Mouse (Mus musculus): ENCODE results near the gene Rita1. TPM values are rescaled to one million over a fixed set of nuclear protein-coding genes. Genes with fewer than 3 reads are reported as not detected.
A peak's percentile ranks its signal among the peaks of the same experiment; 100 is the strongest.

The Rita1 gene
- total RNA-seq, 2 experiments from 2014 or later = 28.7 to 31.0 TPM

DNA sequence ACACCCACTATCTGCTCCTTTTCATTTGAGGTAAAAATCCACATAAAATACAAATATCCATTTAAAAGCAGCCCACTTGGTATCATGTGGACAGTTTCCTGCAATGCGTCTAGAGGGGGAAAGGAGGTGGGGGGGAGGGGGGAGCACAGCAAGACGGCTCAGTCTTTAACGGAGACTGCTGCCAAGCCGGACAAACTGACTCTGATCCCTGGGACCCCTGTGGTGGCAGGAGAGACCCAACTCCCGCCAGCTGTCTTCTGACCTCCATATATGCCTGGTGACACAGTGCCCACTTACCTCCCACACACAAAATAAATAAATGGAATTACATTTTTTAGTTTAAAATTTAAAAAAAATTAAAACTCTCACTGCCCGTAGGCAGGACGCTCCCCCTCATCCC is 8.9 kb downstream of the Rita1 start:
- no peak for DNase-seq (ENCODE audit: low spot score in 2 of 2)

DNA sequence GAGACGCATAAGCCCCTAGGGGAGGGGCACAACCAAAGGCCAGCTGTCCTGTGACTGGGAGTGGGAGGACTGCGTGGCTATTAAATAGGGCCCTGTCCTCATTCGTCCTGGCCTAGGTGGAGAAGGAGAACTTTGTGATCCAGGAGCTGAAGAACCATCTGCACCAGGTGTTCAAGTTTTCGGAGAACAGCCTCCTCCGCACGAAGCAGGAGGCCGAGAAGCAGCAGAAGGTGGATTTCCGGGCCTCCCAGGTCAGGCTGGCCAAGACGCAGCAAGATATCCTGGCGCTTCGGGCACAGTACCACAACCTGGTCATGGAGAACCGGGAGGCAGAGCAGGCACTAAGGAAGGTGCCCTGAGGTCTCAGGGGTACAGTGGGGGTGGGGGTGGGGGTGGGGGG is 10.2 kb downstream of the Rita1 start:
- no peak for DNase-seq (ENCODE audit: low spot score in 2 of 2)

- DNase-seq (ENCODE audit: low spot score in 2 of 2) = no peak
Observed at GRCm38 (mm10) chr5:120600946-120601668, 11.3 kb downstream of the Rita1 start.

DNA sequence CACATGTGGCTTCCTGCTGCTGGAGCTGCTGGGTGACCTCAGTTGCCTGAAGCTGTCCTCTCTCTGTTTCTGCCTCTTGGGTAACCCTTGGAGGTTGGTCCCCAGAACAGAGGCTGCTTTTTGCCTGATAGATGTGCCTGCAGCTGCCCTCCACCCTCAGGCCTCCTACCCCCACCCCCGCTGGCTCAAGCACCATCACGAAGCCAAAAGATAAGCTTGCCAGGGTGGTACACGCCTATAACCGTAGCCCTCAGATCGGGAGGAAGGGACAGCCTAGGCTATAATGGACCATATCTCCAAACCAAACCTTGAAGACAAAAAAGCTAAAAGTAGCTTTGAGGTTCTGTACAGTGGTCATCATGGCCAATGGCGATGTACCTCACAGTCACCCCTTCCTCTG is 12.8 kb downstream of the Rita1 start:
- DNase-seq (ENCODE audit: low spot score in 2 of 2) = no peak

GRCm38 (mm10) chr5:120594485-120594884 is 17.9 kb downstream of the Rita1 start:
- no peak for DNase-seq (ENCODE audit: low spot score in 2 of 2)

GRCm38 (mm10) chr5:120592141-120592540 is 20.2 kb downstream of the Rita1 start:
- no peak for DNase-seq (ENCODE audit: low spot score in 2 of 2)

DNA sequence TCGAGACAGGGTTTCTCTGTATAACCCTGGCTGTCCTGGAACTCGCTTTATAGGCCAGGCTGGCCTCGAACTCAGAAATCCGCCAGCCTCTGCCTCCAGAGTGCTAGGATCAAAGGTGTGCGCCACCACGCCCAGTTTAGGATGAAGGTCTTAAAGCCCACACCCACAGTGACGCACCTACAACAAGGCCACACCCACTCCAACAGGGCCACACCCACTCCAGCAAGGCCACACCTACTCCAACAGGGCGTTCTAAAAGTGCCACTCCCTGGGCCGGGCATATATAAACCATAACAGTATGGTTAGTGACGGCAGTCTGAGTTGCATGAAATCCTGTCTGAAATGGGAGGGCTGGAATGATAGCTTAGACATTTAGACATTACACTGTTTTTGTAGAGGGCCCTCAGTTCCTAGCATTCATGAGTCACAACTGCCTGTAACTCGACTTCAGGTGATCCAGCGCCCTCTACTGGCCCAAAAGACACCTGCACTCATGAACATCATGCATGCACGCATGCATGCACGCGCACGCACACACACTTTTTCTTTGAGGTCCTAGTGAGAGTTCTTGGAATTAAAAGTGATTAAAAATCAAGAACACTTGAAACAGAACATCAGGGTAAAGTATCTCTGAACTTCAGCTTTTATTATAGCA is 21.9 kb downstream of the Rita1 start:
- DNase-seq (ENCODE audit: low spot score in 2 of 2) = no peak

- peak; percentile 98 to 99 for DNase-seq (ENCODE audit: low spot score in 2 of 2)
Observed at GRCm38 (mm10) chr5:120588569-120589094, 23.8 kb downstream of the Rita1 start, which contains the start of the genes Tpcn1 and Iqcd. TSS of gene Tpcn1 (minus strand) at chr5:120588673. TSS of gene Iqcd (plus strand) at chr5:120589016.

DNA sequence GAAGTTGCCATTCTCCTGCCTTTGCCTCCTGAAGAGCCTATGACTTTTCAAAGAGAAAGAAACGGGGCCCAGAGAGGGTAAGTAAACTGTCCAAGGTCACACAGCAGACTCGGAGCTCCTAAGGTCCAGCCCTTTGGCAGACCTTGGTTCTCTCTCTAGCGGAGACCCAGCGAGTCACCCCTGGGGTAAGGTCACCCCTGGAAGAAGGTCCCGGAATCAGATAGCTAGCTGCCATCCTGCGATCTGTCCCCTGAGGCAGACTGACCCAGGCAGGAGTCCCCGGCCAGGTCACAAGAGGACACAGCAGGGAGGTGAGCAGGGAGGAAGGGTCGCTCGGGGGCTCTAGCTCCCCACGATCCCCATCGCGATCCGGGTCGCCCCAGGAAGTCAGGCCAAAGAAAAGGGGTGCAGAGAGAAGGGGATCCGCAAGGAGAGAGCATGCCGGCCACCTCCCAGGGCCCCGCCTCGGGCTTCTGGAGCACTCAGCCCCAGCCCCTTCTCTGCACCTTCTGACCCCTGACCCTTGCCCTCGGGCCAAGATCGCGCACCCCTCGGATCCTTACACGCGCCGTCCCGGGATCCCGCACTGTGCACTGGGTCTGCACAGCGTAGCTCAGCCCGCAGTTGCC is 24.3 kb downstream of the Rita1 start:
- DNase-seq (ENCODE audit: low spot score in 2 of 2) = no peak

- no peak for DNase-seq (ENCODE audit: low spot score in 2 of 2)
Observed at GRCm38 (mm10) chr5:120587616-120587926, 24.8 kb downstream of the Rita1 start.

DNA sequence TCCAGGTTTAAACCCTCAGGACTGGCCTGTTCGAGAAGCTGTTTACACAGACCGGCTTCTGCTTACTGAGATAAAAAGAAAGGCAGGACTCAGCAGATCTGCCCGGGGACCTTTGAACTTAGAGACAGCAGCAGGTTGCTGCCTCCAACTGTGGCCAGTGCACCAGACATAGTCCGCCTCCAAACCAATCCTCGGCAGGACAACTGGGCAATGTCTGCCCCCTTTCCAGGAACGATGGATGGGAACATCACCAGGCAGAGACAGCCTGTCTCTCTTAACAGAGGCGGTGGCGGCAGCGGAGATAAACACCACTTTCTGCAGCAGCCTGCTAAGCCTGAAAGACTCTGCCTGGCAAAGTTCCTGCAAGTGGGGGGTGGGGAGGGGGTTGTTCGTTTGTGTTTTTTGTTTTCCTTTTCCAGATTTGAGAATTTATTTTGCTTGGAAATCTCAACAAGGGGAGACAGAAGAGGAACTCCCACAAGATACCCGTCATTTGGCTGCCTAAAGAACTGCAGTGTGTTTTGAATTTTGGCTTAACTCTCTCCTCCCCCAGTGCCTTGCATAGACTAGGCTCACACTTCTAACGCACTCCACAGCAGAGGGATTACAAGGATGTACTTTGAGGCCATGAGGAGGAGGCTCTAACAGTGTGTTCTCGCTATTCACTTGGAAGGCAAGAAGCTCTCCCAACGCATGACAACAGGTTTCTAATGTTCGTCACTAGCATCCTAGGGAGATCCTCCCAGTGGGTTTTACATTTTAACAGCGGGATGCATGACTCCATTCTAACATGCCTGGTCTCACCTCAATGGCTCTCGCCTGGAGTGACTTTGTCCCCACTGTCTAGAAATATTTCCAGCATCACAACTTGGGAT is 25.4 kb downstream of the Rita1 start:
- peak in 1 of 2 experiments; percentile 48 for DNase-seq (ENCODE audit: low spot score in 2 of 2)

- no peak for DNase-seq (ENCODE audit: low spot score in 2 of 2)
Observed at GRCm38 (mm10) chr5:120584968-120585367, 27.4 kb downstream of the Rita1 start.

- no peak for DNase-seq (ENCODE audit: low spot score in 2 of 2)
Observed at GRCm38 (mm10) chr5:120583511-120583910, 28.9 kb downstream of the Rita1 start.

- DNase-seq (ENCODE audit: low spot score in 2 of 2) = no peak
Observed at GRCm38 (mm10) chr5:120582002-120582401, 30.4 kb downstream of the Rita1 start.

- DNase-seq (ENCODE audit: low spot score in 2 of 2) = no peak
Observed at GRCm38 (mm10) chr5:120579898-120580626, 32.3 kb downstream of the Rita1 start.

DNA sequence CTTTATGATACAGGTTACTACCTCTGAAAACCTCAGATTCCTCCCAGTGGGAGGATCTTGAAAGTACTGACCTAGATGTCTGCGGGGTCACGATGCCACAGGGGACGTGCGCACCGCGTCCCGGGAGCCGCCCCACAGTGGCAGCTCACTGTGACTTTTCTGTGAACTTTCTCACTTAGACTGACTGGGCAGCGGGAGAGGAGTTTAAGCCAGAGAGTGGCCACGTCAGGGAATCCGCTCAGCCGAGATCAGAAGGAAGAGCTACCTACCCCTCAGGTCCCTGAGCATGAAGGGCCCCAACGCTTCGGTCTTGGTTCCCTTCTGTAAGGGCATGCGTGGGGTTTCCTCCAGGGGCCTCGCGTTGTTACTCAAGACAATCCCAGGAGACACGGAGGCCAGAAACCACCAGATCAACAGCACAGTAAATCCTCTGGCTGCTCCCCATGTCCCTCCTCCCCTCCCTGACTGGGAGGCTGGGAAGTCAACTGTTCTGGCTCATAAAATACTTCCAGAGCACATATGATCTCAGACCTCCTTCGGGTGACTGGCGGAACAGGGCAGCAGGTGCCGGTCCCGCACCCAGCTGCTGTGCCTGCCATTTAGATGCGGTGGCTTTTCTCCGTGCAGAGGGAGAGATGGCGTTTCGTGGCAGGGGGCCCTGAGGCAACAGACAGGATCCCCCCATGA is 33.0 kb downstream of the Rita1 start:
- DNase-seq (ENCODE audit: low spot score in 2 of 2) = no peak

GRCm38 (mm10) chr5:120578504-120579081 is 33.8 kb downstream of the Rita1 start:
- no peak for DNase-seq (ENCODE audit: low spot score in 2 of 2)

DNA sequence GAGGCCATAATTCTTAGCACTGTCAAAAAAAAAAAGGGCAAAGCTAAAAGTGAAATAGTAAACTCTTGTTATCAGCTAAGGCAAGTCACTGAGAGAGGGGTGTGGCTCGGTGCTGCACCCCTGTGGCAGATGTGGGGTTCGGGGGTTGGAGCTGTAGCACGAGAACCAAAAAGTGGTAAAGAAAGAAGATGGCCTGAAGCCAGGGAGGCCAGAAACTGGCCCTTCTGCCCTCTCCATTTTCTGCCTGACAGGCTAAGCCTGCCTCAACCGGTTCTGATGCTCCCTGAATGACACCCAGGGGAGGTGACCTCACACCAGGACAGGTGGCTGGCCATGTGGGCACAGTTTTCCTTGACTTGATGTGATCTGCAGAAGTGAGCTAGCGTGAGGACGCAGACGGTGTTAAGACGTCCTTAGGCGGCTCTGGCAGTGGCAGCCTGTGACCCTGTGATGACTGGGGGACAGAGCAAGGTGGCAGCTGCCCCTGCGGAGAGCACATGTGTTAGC is 34.4 kb downstream of the Rita1 start:
- DNase-seq (ENCODE audit: low spot score in 2 of 2) = no peak

DNA sequence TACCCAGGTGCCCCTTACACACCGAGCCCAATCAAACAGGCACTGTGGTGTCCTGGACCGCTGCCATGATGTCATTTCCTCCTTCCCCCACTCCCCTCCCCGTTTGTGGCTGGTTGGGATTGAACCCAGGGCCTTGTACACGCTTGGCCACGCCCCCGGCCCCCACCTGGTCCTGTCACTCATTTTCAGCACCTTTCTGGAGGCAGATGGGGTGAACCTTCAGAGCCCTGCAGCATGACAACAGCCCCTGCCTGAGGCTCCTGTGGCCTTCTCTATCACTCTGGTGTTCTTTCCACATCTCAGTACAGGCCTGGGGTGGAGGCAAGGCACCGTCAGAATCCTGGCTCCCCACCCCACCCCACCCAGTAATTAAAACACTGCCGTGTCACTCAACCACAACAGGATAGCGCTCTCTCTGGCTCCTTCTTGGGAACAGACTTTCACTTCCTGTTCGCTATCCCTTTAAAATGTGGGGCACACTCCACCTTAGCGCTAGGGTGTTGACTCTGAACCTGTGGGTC is 35.5 kb downstream of the Rita1 start:
- DNase-seq (ENCODE audit: low spot score in 2 of 2) = no peak
